Mouse (Mus musculus): ENCODE data around the gene Elmod3.

DNA sequence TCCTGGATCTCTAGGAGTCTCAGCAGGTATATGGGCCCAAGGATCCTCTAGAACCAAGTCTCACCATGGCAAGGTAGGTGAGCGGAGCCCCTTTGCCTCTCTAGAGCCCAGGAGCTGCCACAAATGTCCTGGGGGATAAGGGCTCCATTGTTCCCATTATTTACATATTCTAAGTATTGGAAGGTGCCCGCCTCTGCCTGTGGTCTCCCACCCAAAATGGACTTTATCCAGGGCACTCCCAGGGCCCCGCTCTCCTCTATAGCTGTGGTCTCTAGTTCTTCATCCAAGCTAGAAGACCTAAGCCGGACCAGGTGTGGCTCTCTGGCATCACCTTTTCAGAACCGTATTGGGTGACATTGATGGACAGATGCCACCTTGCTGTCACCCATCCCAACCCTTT lies 76.6 kb downstream of the Elmod3 start, which contains the start of gene Sh2d6:
- no peak for TF ChIP-seq POLR2A (IDR thresholded peaks at IDR 0.05; ENCODE audit: control insufficient read depth, extremely low read depth, insufficient read depth, low read length, poor library complexity)
- TF ChIP-seq CTCF (IDR thresholded peaks at IDR 0.05; ENCODE audit: borderline replicate concordance, control insufficient read depth, extremely low read depth, insufficient read depth, low read length, poor library complexity), result no peak
